ENCODE assay signal across 8 mouse cellular contexts in the genomic region with DNA sequence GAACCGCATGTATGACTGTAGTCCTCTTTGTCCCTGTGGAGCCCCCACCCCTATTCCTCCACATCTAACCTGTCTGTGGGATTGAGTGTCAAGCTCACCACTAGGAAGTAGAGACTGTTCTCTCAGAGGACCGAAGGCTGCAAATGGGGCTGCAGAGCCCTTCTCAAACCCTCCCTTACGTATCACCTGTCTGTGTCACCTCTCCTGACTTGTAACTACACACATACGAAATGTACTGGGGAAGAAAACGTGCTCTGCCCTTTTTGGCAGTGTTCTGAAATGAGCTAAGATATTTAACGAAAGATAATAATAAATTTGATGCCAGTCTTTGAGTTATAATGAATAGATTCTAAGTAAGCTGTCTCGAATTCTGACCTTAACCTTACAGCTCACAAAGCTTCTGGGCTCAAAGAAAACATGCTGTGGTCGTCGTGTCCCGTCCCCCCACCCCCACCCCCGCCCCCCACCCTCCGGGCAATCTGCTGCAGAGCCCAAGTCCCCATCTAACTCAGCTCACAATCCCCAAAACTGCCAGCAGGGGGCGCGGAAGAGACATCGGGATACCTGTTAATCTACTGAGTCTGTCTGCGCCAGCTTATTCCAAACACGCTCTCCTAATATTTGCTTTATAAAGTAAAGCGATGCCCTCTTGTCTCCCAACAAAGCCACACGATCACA. TPM values are rescaled to one million over a fixed set of nuclear protein-coding genes. Genes with fewer than 3 reads are reported as not detected.
A peak's percentile ranks its signal among the peaks of the same experiment; 100 is the strongest.
DNase-seq lines count a peak whose midpoint lies in the region; ATAC-seq and TF ChIP-seq lines count a peak whose summit lies in the region.

No protein-coding gene starts in this region.

- no peaks in the 10 kb centered on the region for H3K9me3 ChIP-seq in hindbrain, embryonic 12.5 days (replicated peaks)
- no peaks in the 10 kb centered on the region for H3K9me3 ChIP-seq in lung, postnatal 0 days (ENCODE audit: low read length)

- H3K9ac ChIP-seq in hindbrain, embryonic 12.5 days, result no peak overlapping the region
- no peak overlapping the region for H3K9ac ChIP-seq in lung, postnatal 0 days (replicated peaks; ENCODE audit: low read depth)

- H3K4me2 ChIP-seq in hindbrain, embryonic 12.5 days (replicated peaks), result 0 out of 2 replicates have a peak overlapping the region, but pooled peaks have one; percentile 2
- 0 out of 2 replicates have a peak overlapping the region, but pooled peaks have one; percentile 17 for H3K4me2 ChIP-seq in lung, postnatal 0 days (replicated peaks; ENCODE audit: low read depth, low read length)

- POLR2A ChIA-PET in Patski (lab: Charles Lee), result interaction anchor here (0.6 to 0.9 kb wide), 2 partner anchors 12 to 125 kb away, joined by 3 read pairs; no protein-coding TSS in a partner anchor

- H3K4me1 ChIP-seq in hindbrain, embryonic 12.5 days, result peaks cover 5% of the 10 kb centered on the region; the same call in 1 of the 2 replicates
- no peaks in the 10 kb centered on the region for H3K4me1 ChIP-seq in lung, postnatal 0 days (ENCODE audit: insufficient read depth, low read depth, low read length)

- 26% methylated on average over 19 of the region's 19 CpGs for WGBS in hindbrain, embryonic 12.5 days
- 20% methylated on average over 19 of the region's 19 CpGs for WGBS in lung, postnatal 0 days

- H3K36me3 ChIP-seq in hindbrain, embryonic 12.5 days, result no peaks in the 10 kb centered on the region
- H3K36me3 ChIP-seq in lung, postnatal 0 days (ENCODE audit: insufficient read depth, low read length), result no peaks in the 10 kb centered on the region

- TF ChIP-seq CTCF in Patski (IDR thresholded peaks at IDR 0.05), result peak; percentile 70
- peak; percentile 81 for TF ChIP-seq CTCF in lung, postnatal 0 days (IDR thresholded peaks at IDR 0.05)

- H3K27me3 ChIP-seq in Patski, result no peaks in the 10 kb centered on the region
- no peaks in the 10 kb centered on the region for H3K27me3 ChIP-seq in hindbrain, embryonic 12.5 days
- no peaks in the 10 kb centered on the region for H3K27me3 ChIP-seq in lung, postnatal 0 days (replicated peaks; ENCODE audit: insufficient read depth, low read length)

- no peak overlapping the region for H3K27ac ChIP-seq in hindbrain, embryonic 12.5 days
- no peak overlapping the region for H3K27ac ChIP-seq in lung, postnatal 0 days (ENCODE audit: low read length)

- TF ChIP-seq EP300 in lung, postnatal 0 days (IDR thresholded peaks at IDR 0.05), result no peak

- in situ Hi-C loops in Patski (cut with MboI; ENCODE audit: low pct_unique_long_range_greater_than_20kb), result no loop called here

- CTCF ChIA-PET in Patski (lab: Charles Lee), result interaction anchor here (0.5 to 4.3 kb wide), 14 partner anchors 8 to 304 kb away, joined by 3 to 41 read pairs (median 4); a partner anchor contains a TSS

- no peak for DNase-seq in Patski (ENCODE audit: low read depth, low spot score)
- peak; percentile 91 to 96 for DNase-seq in cerebellum, postnatal 14 days
- peak; percentile 72 to 86 for DNase-seq in frontal cortex, postnatal 14 days (ENCODE audit: low spot score in 2 of 2)
- peak; percentile 84 for DNase-seq in layer of hippocampus, adult 9-11 months
- peak; percentile 80 for DNase-seq in lung, postnatal 0 days (ENCODE audit: low spot score)
- peak; percentile 56 for DNase-seq in retina, adult 2 months (ENCODE audit: low read depth, low spot score)
- peak; percentile 89 for DNase-seq in thymus, postnatal 14 days

- H3K4me3 ChIP-seq in hindbrain, embryonic 12.5 days, result no peak overlapping the region
- no peak overlapping the region for H3K4me3 ChIP-seq in lung, postnatal 0 days (ENCODE audit: low read depth, low read length)

- no peak for ATAC-seq in Patski
- peak; percentile 48 for ATAC-seq in hindbrain, embryonic 12.5 days (ENCODE audit: low FRiP score)
- ATAC-seq in lung, postnatal 0 days, result peak; percentile 78

RNA-seq across cellular contexts. Expression of a gene that starts 10.9 kb away (rescaled TPM):
- not detected for polyA plus RNA-seq in Patski (2021)
- not detected in 2 replicates for polyA plus RNA-seq in hindbrain, embryonic 12.5 days (2016; fragmentation: Nextera tagmentation; extraction: Ambion mirVana)
- polyA plus RNA-seq in lung, postnatal 0 days (2015; fragmentation: Nextera tagmentation; extraction: Ambion mirVana), result 261 and 341 TPM in 2 replicates

RNA-seq across cellular contexts. Expression of a gene that starts 43.5 kb away (rescaled TPM):
- polyA plus RNA-seq in Patski (2021), result 10.6 TPM
- 3.3 and 4.0 TPM in 2 replicates for polyA plus RNA-seq in hindbrain, embryonic 12.5 days (2016; fragmentation: Nextera tagmentation; extraction: Ambion mirVana)
- 9.7 and 9.8 TPM in 2 replicates for polyA plus RNA-seq in lung, postnatal 0 days (2015; fragmentation: Nextera tagmentation; extraction: Ambion mirVana)

RNA-seq across cellular contexts. Expression of a gene that starts 60.0 kb away (rescaled TPM):
- polyA plus RNA-seq in Patski (2021), result 84.4 TPM
- polyA plus RNA-seq in hindbrain, embryonic 12.5 days (2016; fragmentation: Nextera tagmentation; extraction: Ambion mirVana), result 92.2 and 93.1 TPM in 2 replicates
- polyA plus RNA-seq in lung, postnatal 0 days (2015; fragmentation: Nextera tagmentation; extraction: Ambion mirVana), result 36.0 and 40.6 TPM in 2 replicates

Comparison
In these comparisons a context has a peak if more than half of its experiments do, and no peak if none do; other contexts are left out.
1. RNA of a gene that starts 10.9 kb away (polyA plus RNA-seq): 261 to 341 TPM in lung, postnatal 0 days; not detected in Patski (single experiment) and not detected in hindbrain, embryonic 12.5 days; every median in the first group is over 100 times any median in the second.